13 mouse cellular contexts compared by ENCODE assay signal in genomic region chr14:76527030-76527719, GRCm38 (mm10). TPM values are rescaled to one million over a fixed set of nuclear protein-coding genes. Genes with fewer than 3 reads are reported as not detected.
DNase-seq lines count a peak whose midpoint lies in the region; ATAC-seq and TF ChIP-seq lines count a peak whose summit lies in the region.
"Had no signal": no experiment of that assay in that cellular context is flagged by ENCODE, and none has a peak within 500 bp of the region (broad histone marks: within the 10 kb centered on the region; RNA-seq: fewer than 3 reads in every experiment).

No protein-coding gene starts in this region.

- WGBS in kidney, adult 2 months: 89% methylated on average over 20 of the region's 20 CpGs
- WGBS in stomach, embryonic 14.5 days: 82% methylated on average over 20 of the region's 20 CpGs
- WGBS in stomach, postnatal 0 days: 85% methylated on average over 20 of the region's 20 CpGs
- 83% methylated on average over 20 of the region's 20 CpGs for WGBS in heart, embryonic 13.5 days
- 84% methylated on average over 20 of the region's 20 CpGs for WGBS in stomach, embryonic 15.5 days

- no peak overlapping the region for H3K4me3 ChIP-seq in kidney, adult 2 months (ENCODE audit: insufficient read depth, low read depth, low read length)
- H3K4me3 ChIP-seq in stomach, embryonic 14.5 days (ENCODE audit: low read depth, low read length): no peak overlapping the region
- H3K4me3 ChIP-seq in stomach, postnatal 0 days (ENCODE audit: low read depth, low read length): no peak overlapping the region
- no peak overlapping the region for H3K4me3 ChIP-seq in heart, embryonic 13.5 days
- H3K4me3 ChIP-seq in stomach, embryonic 15.5 days (replicated peaks): no peak overlapping the region
- H3K4me3 ChIP-seq: myocyte had no signal

- no peak overlapping the region for H3K4me2 ChIP-seq in stomach, embryonic 14.5 days (replicated peaks; ENCODE audit: low read depth, low read length)
- H3K4me2 ChIP-seq in stomach, postnatal 0 days (replicated peaks; ENCODE audit: low read depth): no peak overlapping the region
- H3K4me2 ChIP-seq in heart, embryonic 13.5 days: no peak overlapping the region
- no peak overlapping the region for H3K4me2 ChIP-seq in stomach, embryonic 15.5 days

- H3K9me3 ChIP-seq in stomach, embryonic 14.5 days (ENCODE audit: control insufficient read depth, low read depth, low read length): no peaks in the 10 kb centered on the region
- no peaks in the 10 kb centered on the region for H3K9me3 ChIP-seq in stomach, postnatal 0 days (ENCODE audit: control insufficient read depth, low read length)
- H3K9me3 ChIP-seq in heart, embryonic 13.5 days: no peaks in the 10 kb centered on the region
- H3K9me3 ChIP-seq in stomach, embryonic 15.5 days: no peaks in the 10 kb centered on the region

- TF ChIP-seq CTCF in kidney, adult 2 months (conservative IDR thresholded peaks at IDR 0.05; ENCODE audit: insufficient read depth, insufficient read length, low read depth, low read length): no peak
- no peak for TF ChIP-seq CTCF in stomach, postnatal 0 days (IDR thresholded peaks at IDR 0.05; ENCODE audit: low read depth)

- no peak for TF ChIP-seq EP300 in stomach, postnatal 0 days (optimal IDR thresholded peaks at IDR 0.05)

- peak; percentile 19 for DNase-seq in kidney, adult 2 months
- DNase-seq in kidney, adult 8-10 months: no peak
- DNase-seq in stomach, postnatal 0 days (ENCODE audit: low spot score): no peak
- DNase-seq in lung, postnatal 14 days: no peak
- DNase-seq in frontal cortex, postnatal 25 days (ENCODE audit: low spot score in 2 of 2): no peak
- DNase-seq: right cerebral cortex, postnatal 14 days had no signal

- no peak overlapping the region for H3K9ac ChIP-seq in stomach, embryonic 14.5 days (replicated peaks; ENCODE audit: low read depth, low read length)
- H3K9ac ChIP-seq in stomach, postnatal 0 days (ENCODE audit: low read length): no peak overlapping the region
- peak overlapping the region; percentile 41; the same call in 1 of the 2 replicates for H3K9ac ChIP-seq in heart, embryonic 13.5 days
- no peak overlapping the region for H3K9ac ChIP-seq in stomach, embryonic 15.5 days

- no peaks in the 10 kb centered on the region for H3K36me3 ChIP-seq in kidney, adult 2 months (ENCODE audit: control insufficient read depth, insufficient read depth, low read length)
- H3K36me3 ChIP-seq in stomach, embryonic 14.5 days (ENCODE audit: control insufficient read depth, insufficient read depth, low read length): no peaks in the 10 kb centered on the region
- no peaks in the 10 kb centered on the region for H3K36me3 ChIP-seq in stomach, postnatal 0 days (ENCODE audit: control insufficient read depth, insufficient read depth, low read length)
- no peaks in the 10 kb centered on the region for H3K36me3 ChIP-seq in heart, embryonic 13.5 days
- no peaks in the 10 kb centered on the region for H3K36me3 ChIP-seq in stomach, embryonic 15.5 days

- no peak for ATAC-seq in stomach, embryonic 14.5 days (ENCODE audit: insufficient number of reproducible peaks, insufficient read depth, low FRiP score, low read depth)
- ATAC-seq in stomach, postnatal 0 days (ENCODE audit: low FRiP score, low TSS enrichment): no peak
- no peak for ATAC-seq in heart, embryonic 13.5 days (ENCODE audit: extremely low read depth, insufficient number of reproducible peaks, low FRiP score, low TSS enrichment)
- ATAC-seq in stomach, embryonic 15.5 days (ENCODE audit: insufficient read depth, low FRiP score, low read depth): no peak
- ATAC-seq: hindbrain, embryonic 16.5 days had no signal

- no peak for TF ChIP-seq POLR2A in kidney, adult 2 months (IDR thresholded peaks at IDR 0.05; ENCODE audit: low read depth, low read length)

- H3K27ac ChIP-seq in kidney, adult 2 months (ENCODE audit: insufficient read depth, low read depth, low read length): no peak overlapping the region
- H3K27ac ChIP-seq in stomach, embryonic 14.5 days (ENCODE audit: low read length): peak overlapping the region; percentile 44; the same call in 1 of the 2 replicates
- H3K27ac ChIP-seq in stomach, postnatal 0 days (replicated peaks): no peak overlapping the region
- H3K27ac ChIP-seq in heart, embryonic 13.5 days (replicated peaks): peak overlapping the region; percentile 66
- 0 out of 2 replicates have a peak overlapping the region, but pooled peaks have one; percentile 31 for H3K27ac ChIP-seq in stomach, embryonic 15.5 days
- H3K27ac ChIP-seq: macrophage had no signal

- no peaks in the 10 kb centered on the region for H3K27me3 ChIP-seq in kidney, adult 2 months (replicated peaks; ENCODE audit: control insufficient read depth, insufficient read depth, low read length)
- H3K27me3 ChIP-seq in stomach, embryonic 14.5 days (ENCODE audit: control insufficient read depth, insufficient read depth, low read length): no peaks in the 10 kb centered on the region
- no peaks in the 10 kb centered on the region for H3K27me3 ChIP-seq in stomach, postnatal 0 days (ENCODE audit: control insufficient read depth, insufficient read depth, low read length)
- H3K27me3 ChIP-seq in heart, embryonic 13.5 days (replicated peaks): no peaks in the 10 kb centered on the region
- no peaks in the 10 kb centered on the region for H3K27me3 ChIP-seq in stomach, embryonic 15.5 days (replicated peaks)
- H3K27me3 ChIP-seq: CH12.LX had no signal

- H3K4me1 ChIP-seq in kidney, adult 2 months (ENCODE audit: control insufficient read depth, insufficient read depth, low read length): no peaks in the 10 kb centered on the region
- H3K4me1 ChIP-seq in stomach, embryonic 14.5 days (ENCODE audit: control insufficient read depth, insufficient read depth, low read length): peaks cover 18% of the 10 kb centered on the region; the same call in 1 of the 2 replicates
- H3K4me1 ChIP-seq in stomach, postnatal 0 days (replicated peaks; ENCODE audit: control insufficient read depth, insufficient read depth): peaks cover 9% of the 10 kb centered on the region; the same call in 1 of the 2 replicates
- H3K4me1 ChIP-seq in heart, embryonic 13.5 days: peaks cover 38% of the 10 kb centered on the region
- peaks cover 23% of the 10 kb centered on the region for H3K4me1 ChIP-seq in stomach, embryonic 15.5 days

RNA-seq across cellular contexts. Expression of gene Serp2, which starts 29.5 kb away (rescaled TPM):
- polyA plus RNA-seq in kidney, adult 2 months (2012; rRNA removed): 1.0 and 2.0 TPM in 2 replicates
- 12.3 and 12.7 TPM in 2 replicates for polyA plus RNA-seq in stomach, embryonic 14.5 days (2014; fragmentation: Nextera tagmentation; extraction: Ambion mirVana)
- polyA plus RNA-seq in stomach, postnatal 0 days (2015; fragmentation: Nextera tagmentation; extraction: Ambion mirVana): 7.4 and 8.0 TPM in 2 replicates
- 12.2 and 13.6 TPM in 2 replicates for polyA plus RNA-seq in heart, embryonic 13.5 days (2015; fragmentation: Nextera tagmentation; extraction: Ambion mirVana)
- 9.0 and 9.2 TPM in 2 replicates for polyA plus RNA-seq in stomach, embryonic 15.5 days (2015; fragmentation: Nextera tagmentation; extraction: Ambion mirVana)
- polyA plus RNA-seq: macrophage had no signal

Comparison
In these comparisons a context has a peak if more than half of its experiments do, and no peak if none do; other contexts are left out.
1. H3K27ac ChIP-seq: peak in stomach, embryonic 14.5 days (single experiment), heart, embryonic 13.5 days (single experiment) and stomach, embryonic 15.5 days (single experiment); none in kidney, adult 2 months (single experiment) and stomach, postnatal 0 days (single experiment).